Mouse (Mus musculus): ENCODE measurements around the gene Sh2d5.

The Sh2d5 gene

DNA sequence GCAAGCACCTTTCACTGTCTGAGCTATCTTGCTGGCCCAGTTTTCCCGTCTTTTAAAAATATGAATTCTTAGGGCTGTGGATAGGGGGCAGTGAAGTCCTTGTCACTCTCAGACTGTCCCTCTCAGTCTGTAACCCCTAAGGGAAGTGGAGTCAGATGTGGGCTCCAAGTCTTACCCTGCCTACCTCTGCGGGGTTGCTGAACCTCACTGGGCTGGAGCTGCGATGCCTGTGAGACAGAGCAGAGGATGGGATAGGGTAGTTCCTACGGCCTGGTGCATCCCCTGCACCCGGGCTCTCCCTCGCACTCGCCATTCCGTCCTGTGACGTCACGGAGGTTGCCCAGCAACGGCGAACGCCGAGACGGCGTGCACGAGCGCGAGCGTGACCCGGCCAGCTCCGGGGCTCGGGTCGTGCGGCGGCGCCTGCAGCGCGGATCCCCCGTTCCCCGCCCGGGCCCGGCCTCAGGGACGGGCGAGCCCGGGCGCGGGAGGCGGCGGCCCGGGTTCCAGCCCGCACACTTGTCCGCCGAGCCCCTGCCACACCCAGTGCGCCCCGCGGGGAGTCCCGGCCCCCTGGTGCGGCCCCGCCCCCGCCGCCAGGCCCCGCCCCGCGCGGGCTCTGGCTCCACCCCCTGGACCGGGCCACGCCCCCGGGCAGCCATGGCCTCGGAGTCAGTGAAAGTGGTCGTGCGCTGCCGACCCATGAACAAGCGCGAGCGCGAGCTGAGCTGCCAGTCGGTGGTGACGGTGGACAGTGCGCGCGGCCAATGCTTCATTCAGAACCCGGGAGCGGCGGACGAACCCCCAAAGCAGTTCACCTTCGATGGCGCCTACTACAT lies 11.9 kb downstream of the Sh2d5 start:
- peak; percentile 85 to 89 for DNase-seq (ENCODE audit: low spot score in 2 of 2)

- no peak for DNase-seq (ENCODE audit: low spot score in 2 of 2)
Measured at GRCm38 (mm10) chr4:138267869-138268268, 17.7 kb downstream of the Sh2d5 start.

DNA sequence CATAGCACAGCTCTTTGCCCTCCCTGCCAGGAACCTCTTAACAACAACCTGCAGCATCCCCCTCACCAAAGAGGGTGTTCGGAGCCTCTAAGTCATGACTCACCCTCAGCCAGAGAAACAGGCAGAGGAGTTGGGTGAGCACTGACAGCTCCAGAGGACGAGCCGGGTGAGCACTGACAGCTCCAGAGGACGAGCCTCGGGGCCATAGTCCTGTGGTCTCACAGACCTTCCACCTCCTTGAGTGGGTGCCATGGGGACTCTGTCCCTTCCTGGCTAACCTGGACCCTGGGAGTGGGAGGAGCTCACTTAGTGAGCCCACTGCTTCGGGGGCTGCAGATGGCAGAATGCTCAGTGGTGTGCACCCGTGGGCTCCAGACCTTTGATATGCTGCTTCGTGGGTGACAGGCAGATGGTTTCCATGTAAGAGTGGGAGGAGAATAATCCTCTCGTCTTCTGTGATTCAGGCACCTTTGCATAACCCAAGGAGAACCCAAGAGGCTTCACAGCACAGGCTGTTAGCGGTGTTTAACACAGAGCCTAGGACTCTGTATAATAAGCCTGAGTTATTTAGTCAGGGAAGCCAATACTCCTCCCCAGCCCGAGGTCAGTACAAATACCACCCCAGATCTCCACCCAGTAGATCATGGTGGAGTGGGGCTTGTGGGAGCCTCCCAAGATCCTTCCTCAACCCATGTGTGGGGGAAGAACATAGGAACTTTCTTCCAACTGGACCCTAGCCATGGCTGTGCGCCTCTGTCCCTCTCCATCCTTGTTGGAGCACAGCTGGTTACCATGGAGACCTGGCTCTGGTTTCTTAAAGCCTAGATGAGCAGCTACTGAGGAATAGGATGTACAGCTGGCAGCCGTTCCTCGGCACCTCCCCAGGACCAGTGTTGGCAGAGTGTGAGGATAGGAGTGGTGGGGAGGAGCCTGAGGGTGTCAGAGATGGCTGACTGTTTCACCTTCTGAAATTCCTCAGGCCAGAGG lies 22.1 kb downstream of the Sh2d5 start:
- peak in 1 of 2 experiments; percentile 46 for DNase-seq (ENCODE audit: low spot score in 2 of 2)

DNA sequence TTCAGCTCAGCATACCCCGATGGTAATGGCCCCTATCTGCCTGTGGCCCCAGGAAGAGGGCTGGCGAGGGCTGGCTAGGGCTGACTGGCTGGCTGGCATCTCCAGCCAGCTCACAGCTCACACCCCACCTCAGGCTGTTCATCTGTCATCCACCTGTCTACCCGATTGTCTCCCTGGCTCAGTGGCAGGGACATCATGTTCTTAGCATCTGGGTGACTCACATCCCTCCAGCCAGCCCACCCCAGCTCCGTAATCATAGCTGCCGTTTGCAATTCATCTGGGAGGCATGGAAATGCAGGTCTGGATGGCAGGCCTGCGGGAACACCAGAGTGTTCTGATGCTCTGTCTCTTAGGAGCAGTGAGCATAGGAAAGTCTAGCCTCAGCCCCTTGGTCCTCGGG lies 28.1 kb downstream of the Sh2d5 start:
- no peak for DNase-seq (ENCODE audit: low spot score in 2 of 2)

DNA sequence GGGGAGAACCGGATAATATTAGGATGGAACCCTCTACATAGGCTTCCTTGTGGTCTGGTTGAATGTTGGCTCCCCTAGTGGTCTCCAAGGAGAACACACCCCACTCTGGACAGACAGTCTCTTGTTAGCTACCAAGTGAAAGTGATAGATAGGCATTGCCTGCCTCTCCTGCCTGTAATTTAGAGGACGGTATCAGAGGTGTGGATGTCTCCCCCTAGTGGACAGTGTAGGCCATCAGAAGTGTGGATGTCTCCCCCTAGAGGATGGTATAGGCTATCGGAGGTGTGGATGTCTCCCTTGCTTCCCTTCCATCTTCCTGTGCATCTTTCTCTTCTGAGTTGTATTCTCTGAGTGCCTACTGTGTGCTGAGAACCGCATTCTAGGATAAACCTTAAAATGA lies 32.6 kb downstream of the Sh2d5 start:
- peak in 1 of 2 experiments; percentile 43 for DNase-seq (ENCODE audit: low spot score in 2 of 2)

DNA sequence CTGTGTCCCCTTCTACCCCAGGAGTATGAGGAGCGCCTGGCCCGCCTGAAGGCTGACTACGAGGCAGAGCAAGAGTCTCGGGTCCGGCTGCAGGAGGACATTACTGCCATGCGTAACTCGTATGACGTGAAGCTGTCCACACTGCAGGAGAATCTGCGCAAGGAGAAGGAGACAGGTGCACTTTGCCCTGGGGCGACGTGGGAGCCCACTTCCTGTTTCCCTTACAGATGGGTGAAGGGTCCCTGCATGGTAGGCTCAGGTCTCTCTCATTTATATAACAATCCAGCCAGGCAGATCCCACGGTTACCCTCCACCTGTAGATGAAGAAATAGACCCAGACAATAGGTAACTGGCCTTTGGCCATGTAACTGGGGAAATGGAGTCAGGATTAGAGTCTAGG lies 36.2 kb downstream of the Sh2d5 start:
- no peak for DNase-seq (ENCODE audit: low spot score in 2 of 2)

DNA sequence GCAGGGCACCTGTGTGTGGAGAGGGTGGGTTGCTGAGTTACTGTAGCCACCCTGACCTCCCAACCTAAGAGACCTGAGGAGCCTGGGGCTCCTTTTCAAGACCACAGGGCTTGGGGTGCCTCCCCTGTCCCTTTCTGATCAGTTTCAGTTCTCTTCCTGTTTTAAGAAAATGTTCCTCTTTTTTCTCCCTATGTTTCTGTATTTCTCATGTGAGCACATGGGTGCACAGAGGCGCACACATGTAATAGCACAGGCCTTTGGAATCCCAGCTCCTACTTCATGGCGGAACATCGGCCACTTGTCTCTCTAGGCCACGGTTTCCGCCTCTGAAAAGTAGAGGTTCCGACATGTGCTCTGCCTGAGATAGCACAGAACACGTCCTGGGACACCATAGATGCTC lies 38.5 kb downstream of the Sh2d5 start:
- no peak for DNase-seq (ENCODE audit: low spot score in 2 of 2)

- no peak for DNase-seq (ENCODE audit: low spot score in 2 of 2)
Measured at GRCm38 (mm10) chr4:138292028-138292427, 41.8 kb downstream of the Sh2d5 start.

- no peak for DNase-seq (ENCODE audit: low spot score in 2 of 2)
Measured at GRCm38 (mm10) chr4:138293261-138293948, 43.2 kb downstream of the Sh2d5 start.

DNA sequence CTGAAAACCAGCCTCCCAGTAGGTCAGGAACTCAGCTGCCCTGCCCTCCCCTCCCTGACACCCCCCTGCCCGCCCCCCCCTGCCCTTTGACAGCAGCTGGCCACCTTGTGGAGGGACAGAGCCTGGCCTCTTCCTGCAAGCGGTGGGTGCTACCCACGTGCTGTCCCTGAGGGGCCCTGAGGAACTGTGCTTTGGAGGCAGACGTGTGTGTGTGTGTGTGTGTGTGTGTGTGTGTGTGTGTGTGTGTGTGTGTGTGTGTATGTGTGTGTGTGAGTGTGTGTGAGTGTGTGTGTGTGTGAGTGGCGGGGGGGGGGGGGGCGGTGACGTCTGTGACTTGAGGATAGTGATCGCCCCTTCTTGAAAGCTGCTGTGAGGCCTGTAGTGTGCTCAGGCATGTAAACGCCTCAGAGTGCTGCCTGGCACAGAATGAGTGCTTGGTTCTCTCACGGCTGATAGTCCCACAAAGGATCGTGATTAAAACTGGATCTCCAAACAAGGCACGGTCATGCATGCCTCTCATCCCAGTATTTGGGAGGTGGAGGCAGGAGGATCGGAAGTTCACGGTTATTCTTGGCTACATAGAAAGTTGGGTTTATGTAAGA lies 43.8 kb downstream of the Sh2d5 start:
- no peak for DNase-seq (ENCODE audit: low spot score in 2 of 2)

DNA sequence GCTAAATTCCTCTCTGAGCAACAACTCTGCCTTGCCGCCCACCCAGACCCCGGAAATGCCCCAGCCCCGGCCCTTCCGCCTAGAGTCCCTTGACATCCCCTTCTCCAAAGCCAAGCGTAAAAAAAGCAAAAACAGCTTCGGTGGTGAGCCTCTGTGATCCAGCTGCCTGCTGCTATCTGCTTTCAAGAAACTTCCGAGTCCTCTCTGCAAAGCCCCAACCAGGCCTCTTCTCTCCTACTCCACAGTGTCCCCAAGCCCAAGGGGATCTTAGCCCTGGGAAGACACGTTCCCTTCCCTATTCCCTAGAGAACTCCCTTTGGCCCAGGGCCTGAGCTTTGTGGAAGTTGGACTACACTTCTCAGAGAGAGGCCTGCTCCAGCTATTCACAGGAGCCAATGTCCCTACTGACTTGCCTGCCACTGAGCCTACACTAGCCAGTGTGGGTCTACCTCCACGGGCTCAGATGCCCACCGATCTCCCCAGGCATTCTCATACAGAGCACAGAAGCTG lies 51.1 kb downstream of the Sh2d5 start:
- no peak for DNase-seq (ENCODE audit: low spot score in 2 of 2)

- no peak for DNase-seq (ENCODE audit: low spot score in 2 of 2)
Measured at GRCm38 (mm10) chr4:138303011-138303410, 52.8 kb downstream of the Sh2d5 start.

GRCm38 (mm10) chr4:138303742-138304141 lies 53.5 kb downstream of the Sh2d5 start:
- DNase-seq (ENCODE audit: low spot score in 2 of 2), result no peak

GRCm38 (mm10) chr4:138304340-138305104 lies 54.3 kb downstream of the Sh2d5 start, which contains the start of gene Ddost:
Gene Ddost (plus strand): TSS chr4:138304730.
- DNase-seq (ENCODE audit: low spot score in 2 of 2), result peak; percentile 97 to 98

GRCm38 (mm10) chr4:138307025-138307424 lies 56.8 kb downstream of the Sh2d5 start:
- DNase-seq (ENCODE audit: low spot score in 2 of 2), result no peak

GRCm38 (mm10) chr4:138307739-138308138 lies 57.5 kb downstream of the Sh2d5 start:
- DNase-seq (ENCODE audit: low spot score in 2 of 2), result no peak

DNA sequence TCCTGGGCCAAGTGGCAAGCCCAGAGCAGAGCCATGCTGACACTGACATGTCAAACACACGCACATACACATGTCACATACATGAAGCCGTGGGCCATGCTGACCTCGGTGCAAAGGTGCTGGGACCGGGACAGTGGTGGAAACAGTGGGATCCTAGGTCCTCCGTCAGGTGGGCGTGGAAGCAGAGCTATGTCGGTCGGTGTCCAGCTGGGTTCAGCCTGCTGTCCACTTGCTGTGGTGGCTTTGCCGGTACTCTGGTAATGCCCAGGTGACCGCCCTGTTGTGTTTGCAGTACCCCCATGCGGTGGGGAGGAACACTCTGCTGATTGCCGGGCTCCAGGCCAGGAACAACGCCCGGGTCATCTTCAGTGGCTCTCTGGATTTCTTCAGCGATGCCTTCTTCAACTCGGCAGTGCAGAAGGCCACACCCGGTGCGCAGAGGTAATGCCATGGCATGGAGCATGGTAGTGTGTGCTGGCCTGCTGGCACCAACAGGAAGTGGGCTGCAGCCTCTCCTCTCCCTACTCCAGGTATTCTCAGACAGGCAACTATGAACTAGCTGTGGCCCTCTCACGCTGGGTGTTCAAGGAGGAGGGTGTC lies 60.2 kb downstream of the Sh2d5 start:
- no peak for DNase-seq (ENCODE audit: low spot score in 2 of 2)
